Comparison of ENCODE assay signal across 13 mouse cellular contexts in the genomic region with DNA sequence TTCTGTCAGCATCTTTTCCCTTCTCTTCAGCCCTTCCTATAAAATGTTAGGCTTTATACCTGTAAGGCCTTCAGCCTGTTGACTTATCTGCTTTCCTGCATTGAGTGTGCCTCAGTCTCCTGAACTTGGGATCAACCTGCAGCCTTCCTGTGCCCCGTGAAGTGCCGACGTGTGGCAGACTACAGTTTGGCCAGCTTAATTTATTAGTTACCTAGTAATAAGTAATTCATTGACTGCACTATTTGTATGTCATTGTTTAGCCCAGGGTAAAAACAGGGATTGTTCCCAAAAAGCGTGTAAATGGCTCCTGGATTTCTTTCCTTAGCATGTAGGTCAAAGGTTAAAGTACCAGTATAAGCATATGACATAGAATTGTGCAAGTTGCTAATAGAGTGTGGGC. TPM values are rescaled to one million over a fixed set of nuclear protein-coding genes. Genes with fewer than 3 reads are reported as not detected.
DNase-seq lines count a peak whose midpoint lies in the region; ATAC-seq and TF ChIP-seq lines count a peak whose summit lies in the region.
"Had no signal": no experiment of that assay in that cellular context is flagged by ENCODE, and none has a peak within 500 bp of the region (broad histone marks: within the 10 kb centered on the region; RNA-seq: fewer than 3 reads in every experiment).

No protein-coding gene starts in this region.

- 0 out of 2 replicates have a peak, but pooled peaks cover 3% of the 10 kb centered on the region for H3K9me3 ChIP-seq in heart, embryonic 12.5 days (replicated peaks)
- no peaks in the 10 kb centered on the region for H3K9me3 ChIP-seq in lung, embryonic 14.5 days (ENCODE audit: low read depth, low read length)
- no peaks in the 10 kb centered on the region for H3K9me3 ChIP-seq in kidney, embryonic 16.5 days (ENCODE audit: low read length)
- H3K9me3 ChIP-seq in liver, postnatal 0 days (ENCODE audit: low read length): no peaks in the 10 kb centered on the region
- no peaks in the 10 kb centered on the region for H3K9me3 ChIP-seq in lung, postnatal 0 days (ENCODE audit: low read length)
- H3K9me3 ChIP-seq: limb, embryonic 10.5 days had no signal

- TF ChIP-seq CTCF in lung, embryonic 14.5 days (IDR thresholded peaks at IDR 0.05; ENCODE audit: low read depth): no peak
- no peak for TF ChIP-seq CTCF in liver, postnatal 0 days (IDR thresholded peaks at IDR 0.05; ENCODE audit: low read depth)
- no peak for TF ChIP-seq CTCF in lung, postnatal 0 days (IDR thresholded peaks at IDR 0.05)

- peaks cover 12% of the 10 kb centered on the region for H3K36me3 ChIP-seq in heart, embryonic 12.5 days
- peaks cover 3% of the 10 kb centered on the region; the same call in 1 of the 2 replicates for H3K36me3 ChIP-seq in lung, embryonic 14.5 days (ENCODE audit: insufficient read depth)
- H3K36me3 ChIP-seq in kidney, embryonic 16.5 days (ENCODE audit: insufficient read depth, low read length): no peaks in the 10 kb centered on the region
- H3K36me3 ChIP-seq in liver, postnatal 0 days (replicated peaks; ENCODE audit: insufficient read depth, low read length): no peaks in the 10 kb centered on the region
- no peaks in the 10 kb centered on the region for H3K36me3 ChIP-seq in lung, postnatal 0 days (ENCODE audit: insufficient read depth, low read length)

- H3K27me3 ChIP-seq in heart, embryonic 12.5 days (replicated peaks): no peaks in the 10 kb centered on the region
- no peaks in the 10 kb centered on the region for H3K27me3 ChIP-seq in lung, embryonic 14.5 days (ENCODE audit: insufficient read depth, low read length)
- H3K27me3 ChIP-seq in kidney, embryonic 16.5 days (ENCODE audit: insufficient read depth, low read length): no peaks in the 10 kb centered on the region
- H3K27me3 ChIP-seq in liver, postnatal 0 days (ENCODE audit: insufficient read depth, low read length): no peaks in the 10 kb centered on the region
- no peaks in the 10 kb centered on the region for H3K27me3 ChIP-seq in lung, postnatal 0 days (replicated peaks; ENCODE audit: insufficient read depth, low read length)

- intact Hi-C loops in heart, postnatal 25 days (cut with DNase I): no loop called here
- intact Hi-C loops in left cerebral cortex, postnatal 36 days (cut with DNase I): no loop called here

- ATAC-seq in heart, embryonic 12.5 days (ENCODE audit: insufficient number of reproducible peaks, low FRiP score): no peak
- ATAC-seq in lung, embryonic 14.5 days (ENCODE audit: insufficient read depth): no peak
- ATAC-seq in kidney, embryonic 16.5 days (ENCODE audit: low FRiP score, low TSS enrichment): no peak
- ATAC-seq in liver, postnatal 0 days: no peak
- ATAC-seq in lung, postnatal 0 days: no peak
- ATAC-seq: activated CD4-positive, CD25-positive, alpha-beta regulatory T cell, adult 4 months; midbrain, embryonic 16.5 days had no signal

- 69% methylated on average over 4 of the region's 4 CpGs for WGBS in heart, embryonic 12.5 days
- 62% methylated on average over 4 of the region's 4 CpGs for WGBS in lung, embryonic 14.5 days
- 40% methylated on average over 4 of the region's 4 CpGs for WGBS in kidney, embryonic 16.5 days
- 51% methylated on average over 4 of the region's 4 CpGs for WGBS in liver, postnatal 0 days (ENCODE audit: insufficient replicate concordance)
- 70% methylated on average over 4 of the region's 4 CpGs for WGBS in lung, postnatal 0 days

- H3K27ac ChIP-seq in heart, embryonic 12.5 days (ENCODE audit: poor library complexity, severe bottlenecking): peak overlapping the region; percentile 57
- H3K27ac ChIP-seq in lung, embryonic 14.5 days (ENCODE audit: low read depth): no peak overlapping the region
- H3K27ac ChIP-seq in kidney, embryonic 16.5 days (ENCODE audit: low read length): peak overlapping the region; percentile 50; the same call in 1 of the 2 replicates
- peak overlapping the region; percentile 78 for H3K27ac ChIP-seq in liver, postnatal 0 days (ENCODE audit: low read depth)
- H3K27ac ChIP-seq in lung, postnatal 0 days (ENCODE audit: low read length): no peak overlapping the region
- H3K27ac ChIP-seq: limb, embryonic 10.5 days had no signal

- no peak overlapping the region for H3K9ac ChIP-seq in heart, embryonic 12.5 days
- no peak overlapping the region for H3K9ac ChIP-seq in lung, embryonic 14.5 days
- H3K9ac ChIP-seq in kidney, embryonic 16.5 days (replicated peaks; ENCODE audit: low read length): no peak overlapping the region
- peak overlapping the region; percentile 41 for H3K9ac ChIP-seq in liver, postnatal 0 days (replicated peaks)
- H3K9ac ChIP-seq in lung, postnatal 0 days (replicated peaks; ENCODE audit: low read depth): no peak overlapping the region

- TF ChIP-seq EP300 in liver, postnatal 0 days (IDR thresholded peaks at IDR 0.05; ENCODE audit: low read depth): no peak
- TF ChIP-seq EP300 in lung, postnatal 0 days (IDR thresholded peaks at IDR 0.05): no peak

- H3K4me2 ChIP-seq in heart, embryonic 12.5 days: no peak overlapping the region
- peak overlapping the region; percentile 5; the same call in 1 of the 2 replicates for H3K4me2 ChIP-seq in lung, embryonic 14.5 days
- no peak overlapping the region for H3K4me2 ChIP-seq in kidney, embryonic 16.5 days (replicated peaks; ENCODE audit: low read depth, low read length)
- H3K4me2 ChIP-seq in liver, postnatal 0 days (ENCODE audit: low read depth, low read length): peak overlapping the region; percentile 51
- no peak overlapping the region for H3K4me2 ChIP-seq in lung, postnatal 0 days (replicated peaks; ENCODE audit: low read depth, low read length)

- no peak overlapping the region for H3K4me3 ChIP-seq in heart, embryonic 12.5 days
- H3K4me3 ChIP-seq in lung, embryonic 14.5 days (ENCODE audit: low read depth, low read length): no peak overlapping the region
- H3K4me3 ChIP-seq in kidney, embryonic 16.5 days (ENCODE audit: low read length): no peak overlapping the region
- peak overlapping the region; percentile 15 for H3K4me3 ChIP-seq in liver, postnatal 0 days (ENCODE audit: low read depth, low read length)
- H3K4me3 ChIP-seq in lung, postnatal 0 days (ENCODE audit: low read depth, low read length): no peak overlapping the region
- H3K4me3 ChIP-seq: limb, embryonic 10.5 days had no signal

- peaks cover 80% of the 10 kb centered on the region for H3K4me1 ChIP-seq in heart, embryonic 12.5 days (replicated peaks)
- peaks cover 44% of the 10 kb centered on the region for H3K4me1 ChIP-seq in lung, embryonic 14.5 days (ENCODE audit: insufficient read depth)
- peaks cover 46% of the 10 kb centered on the region for H3K4me1 ChIP-seq in kidney, embryonic 16.5 days (ENCODE audit: insufficient read depth, low read length)
- peaks cover 76% of the 10 kb centered on the region for H3K4me1 ChIP-seq in liver, postnatal 0 days (ENCODE audit: insufficient read depth)
- peaks cover 41% of the 10 kb centered on the region; the same call in 1 of the 2 replicates for H3K4me1 ChIP-seq in lung, postnatal 0 days (ENCODE audit: insufficient read depth, low read depth, low read length)

- no peak for DNase-seq in heart, postnatal 25 days (ENCODE audit: low spot score)
- DNase-seq in lung, embryonic 14.5 days: no peak
- DNase-seq in lung, postnatal 10 days: no peak
- no peak for DNase-seq in liver, postnatal 0 days
- DNase-seq in left cerebral cortex, postnatal 36 days (ENCODE audit: low spot score in 2 of 2): no peak
- no peak for DNase-seq in lung, postnatal 0 days (ENCODE audit: low spot score)
- DNase-seq: cerebellum, adult 8-10 months; thymus, postnatal 25 days had no signal

RNA-seq across cellular contexts. Expression of a gene that starts 46.2 kb away (rescaled TPM):
- polyA plus RNA-seq in heart, embryonic 12.5 days (2016; fragmentation: Nextera tagmentation; extraction: Ambion mirVana): 154 and 157 TPM in 2 replicates
- 10 to 100 TPM; 50.2 to 53.3 TPM for total RNA-seq in heart, postnatal 25 days (2021)
- 119 and 123 TPM in 2 replicates for polyA plus RNA-seq in lung, embryonic 14.5 days (2014; fragmentation: Nextera tagmentation; extraction: Ambion mirVana)
- 85.1 and 87.0 TPM in 2 replicates for polyA plus RNA-seq in kidney, embryonic 16.5 days (2015; fragmentation: Nextera tagmentation; extraction: Ambion mirVana)
- 17.5 and 21.4 TPM in 2 replicates for polyA plus RNA-seq in liver, postnatal 0 days (2015; fragmentation: Nextera tagmentation; extraction: Ambion mirVana)
- total RNA-seq in left cerebral cortex, postnatal 36 days (2021): 10 to 100 TPM; 89.3 to 89.6 TPM
- 92.9 and 100 TPM in 2 replicates for polyA plus RNA-seq in lung, postnatal 0 days (2015; fragmentation: Nextera tagmentation; extraction: Ambion mirVana)

Comparison
In these comparisons a context has a peak if more than half of its experiments do, and no peak if none do; other contexts are left out.
1. H3K4me2 ChIP-seq: peak in lung, embryonic 14.5 days (single experiment) and liver, postnatal 0 days (single experiment); none in heart, embryonic 12.5 days (single experiment), kidney, embryonic 16.5 days (single experiment) and lung, postnatal 0 days (single experiment).
2. H3K27ac ChIP-seq: peak in heart, embryonic 12.5 days (single experiment), kidney, embryonic 16.5 days (single experiment) and liver, postnatal 0 days (single experiment); none in lung, embryonic 14.5 days (single experiment) and lung, postnatal 0 days (single experiment).